Mouse (Mus musculus) heart, embryonic 12.5 days (tissue): ENCODE measurements around the gene Nckap5. TPM values are rescaled to one million over a fixed set of nuclear protein-coding genes. Genes with fewer than 3 reads are reported as not detected.

ENCODE experiments used
- ATAC-seq: fragments of 200-750 bp; cut with Nextera tagmentation; 2 replicates; pipeline ENCODE4 v1.8.0; 2017; ENCODE audit warnings: moderate TSS enrichment, moderate library complexity; ENCODE audit not compliant: insufficient number of reproducible peaks, low FRiP score
- H3K27ac ChIP-seq: fragments of 300-500 bp; sonication (generic); 2 replicates; pipeline ENCODE4 v1.5.1; 2016; ENCODE audit warnings: mild to moderate bottlenecking, moderate library complexity; ENCODE audit not compliant: poor library complexity, severe bottlenecking
- H3K27me3 ChIP-seq: fragments of 300-500 bp; sonication (generic); replicated peaks from 2 replicates; pipeline ENCODE4 v1.6.1; 2016; ENCODE audit warnings: mild to moderate bottlenecking, moderate library complexity
- H3K36me3 ChIP-seq: fragments of 300-500 bp; sonication (generic); 2 replicates; pipeline ENCODE4 v1.6.1; 2016; ENCODE audit warnings: mild to moderate bottlenecking, moderate library complexity
- H3K4me1 ChIP-seq: fragments of 300-500 bp; sonication (generic); replicated peaks from 2 replicates; pipeline ENCODE4 v1.6.1; 2016; ENCODE audit warnings: mild to moderate bottlenecking
- H3K4me2 ChIP-seq: fragments of 300-500 bp; sonication (generic); 2 replicates; pipeline ENCODE4 v1.6.1; 2016; ENCODE audit warnings: mild to moderate bottlenecking, moderate library complexity
- H3K4me3 ChIP-seq: fragments of 300-500 bp; sonication (generic); 2 replicates; pipeline ENCODE4 v1.5.1; 2016; ENCODE audit warnings: mild to moderate bottlenecking
- H3K9ac ChIP-seq: fragments of 300-500 bp; sonication (generic); 2 replicates; pipeline ENCODE4 v1.6.1; 2016; ENCODE audit warnings: mild to moderate bottlenecking, moderate library complexity
- H3K9me3 ChIP-seq: fragments of 300-500 bp; sonication (generic); replicated peaks from 2 replicates; pipeline ENCODE4 v1.6.1; 2016; ENCODE audit warnings: mild to moderate bottlenecking, moderate library complexity
- WGBS: fragments of 180-500 bp; shearing (Covaris S2); methylation state at CpG from one replicate; pipeline ENCODE4 v1.1.7; 2016; 5-methylcytosine and 5-hydroxymethylcytosine counted together
- polyA plus RNA-seq: library from polyadenylated mRNA; unstranded; fragments of >200 nt; fragmentation: Nextera tagmentation; extraction: Ambion mirVana; gene quantifications from 2 replicates; pipeline ENCODE4 v1.2.1, GENCODE M21; 2016

Nckap5 gene
- polyA plus RNA-seq, 1 experiment from 2014 or later = 3.8 TPM

- Histone ChIP-seq H3K4me3 (no peak overlapping the region), H3K36me3 (no peaks in the 10 kb centered on the region), H3K4me1 (peaks cover 9% of the 10 kb centered on the region; the same call in 1 of the 2 replicates), H3K27me3 (no peaks in the 10 kb centered on the region), H3K4me2 (no peak overlapping the region), H3K9ac (no peak overlapping the region), H3K9me3 (no peaks in the 10 kb centered on the region), H3K27ac (no peak overlapping the region)
- WGBS = 42% methylated on average over 9 of the region's 9 CpGs
- no peak for ATAC-seq
These were observed 213.0 kb downstream of the Nckap5 start for GRCm38 (mm10) chr1:126617464-126618041.

GRCm38 (mm10) chr1:126616964-126617363 is 213.6 kb downstream of the Nckap5 start:
- no peaks in the 10 kb centered on the region for H3K9me3 ChIP-seq
- H3K4me1 ChIP-seq = peaks cover 9% of the 10 kb centered on the region; the same call in 1 of the 2 replicates
- H3K27me3 ChIP-seq = no peaks in the 10 kb centered on the region
- no peak for ATAC-seq
- no peak overlapping the region for H3K27ac ChIP-seq
- H3K36me3 ChIP-seq = no peaks in the 10 kb centered on the region
- 49% methylated on average over 5 of the region's 5 CpGs for WGBS
- no peak overlapping the region for H3K9ac ChIP-seq
- no peak overlapping the region for H3K4me2 ChIP-seq
- no peak overlapping the region for H3K4me3 ChIP-seq

GRCm38 (mm10) chr1:126612916-126613315 is 217.7 kb downstream of the Nckap5 start:
- Histone ChIP-seq H3K4me1 (peaks cover 9% of the 10 kb centered on the region; the same call in 1 of the 2 replicates), H3K27ac (no peak overlapping the region), H3K9me3 (no peaks in the 10 kb centered on the region), H3K36me3 (no peaks in the 10 kb centered on the region), H3K27me3 (no peaks in the 10 kb centered on the region), H3K9ac (no peak overlapping the region), H3K4me2 (no peak overlapping the region), H3K4me3 (no peak overlapping the region)
- WGBS = 85% methylated on average over 4 of the region's 4 CpGs
- ATAC-seq = no peak

GRCm38 (mm10) chr1:126608586-126608985 is 222.0 kb downstream of the Nckap5 start:
- WGBS = 87% methylated on average over 4 of the region's 4 CpGs
- Histone ChIP-seq H3K4me1 (no peaks in the 10 kb centered on the region), H3K9ac (no peak overlapping the region), H3K4me3 (no peak overlapping the region), H3K4me2 (no peak overlapping the region), H3K27me3 (no peaks in the 10 kb centered on the region), H3K9me3 (no peaks in the 10 kb centered on the region), H3K27ac (no peak overlapping the region), H3K36me3 (no peaks in the 10 kb centered on the region)
- ATAC-seq = no peak

- no peaks in the 10 kb centered on the region for H3K36me3 ChIP-seq
- peaks cover 7% of the 10 kb centered on the region for H3K4me1 ChIP-seq
- WGBS = 85% methylated on average over 14 of the region's 14 CpGs
- no peak overlapping the region for H3K27ac ChIP-seq
- no peak overlapping the region for H3K9ac ChIP-seq
- H3K4me2 ChIP-seq = no peak overlapping the region
- H3K4me3 ChIP-seq = no peak overlapping the region
- ATAC-seq = no peak
- no peaks in the 10 kb centered on the region for H3K9me3 ChIP-seq
- H3K27me3 ChIP-seq = no peaks in the 10 kb centered on the region
These were observed 224.2 kb downstream of the Nckap5 start for GRCm38 (mm10) chr1:126606189-126607080.

GRCm38 (mm10) chr1:126604551-126604950 is 226.0 kb downstream of the Nckap5 start:
- Histone ChIP-seq H3K4me2 (no peak overlapping the region), H3K9ac (no peak overlapping the region), H3K9me3 (no peaks in the 10 kb centered on the region), H3K4me3 (no peak overlapping the region), H3K27ac (no peak overlapping the region), H3K27me3 (no peaks in the 10 kb centered on the region), H3K4me1 (peaks cover 7% of the 10 kb centered on the region), H3K36me3 (no peaks in the 10 kb centered on the region)
- ATAC-seq = no peak
- 67% methylated on average over 9 of the region's 9 CpGs for WGBS

- no peak for ATAC-seq
- H3K27ac ChIP-seq = no peak overlapping the region
- H3K27me3 ChIP-seq = no peaks in the 10 kb centered on the region
- H3K4me3 ChIP-seq = no peak overlapping the region
- no peaks in the 10 kb centered on the region for H3K36me3 ChIP-seq
- no peak overlapping the region for H3K4me2 ChIP-seq
- peaks cover 7% of the 10 kb centered on the region for H3K4me1 ChIP-seq
- H3K9me3 ChIP-seq = no peaks in the 10 kb centered on the region
- H3K9ac ChIP-seq = no peak overlapping the region
- 76% methylated on average over 7 of the region's 7 CpGs for WGBS
These were observed 226.7 kb downstream of the Nckap5 start for GRCm38 (mm10) chr1:126603771-126604515.

- ATAC-seq = no peak
- Histone ChIP-seq H3K4me2 (no peak overlapping the region), H3K36me3 (no peaks in the 10 kb centered on the region), H3K27me3 (no peaks in the 10 kb centered on the region), H3K4me3 (no peak overlapping the region), H3K9ac (no peak overlapping the region), H3K27ac (no peak overlapping the region), H3K4me1 (peaks cover 10% of the 10 kb centered on the region), H3K9me3 (no peaks in the 10 kb centered on the region)
- 79% methylated on average over 4 of the region's 4 CpGs for WGBS
These were observed 230.0 kb downstream of the Nckap5 start for GRCm38 (mm10) chr1:126600596-126600995.

GRCm38 (mm10) chr1:126597376-126597775 is 233.2 kb downstream of the Nckap5 start:
- WGBS = 27% methylated on average over 3 of the region's 3 CpGs
- no peak overlapping the region for H3K4me3 ChIP-seq
- H3K36me3 ChIP-seq = no peaks in the 10 kb centered on the region
- no peak overlapping the region for H3K9ac ChIP-seq
- H3K9me3 ChIP-seq = no peaks in the 10 kb centered on the region
- peaks cover 11% of the 10 kb centered on the region for H3K4me1 ChIP-seq
- no peak overlapping the region for H3K27ac ChIP-seq
- H3K27me3 ChIP-seq = no peaks in the 10 kb centered on the region
- ATAC-seq = no peak
- H3K4me2 ChIP-seq = no peak overlapping the region

GRCm38 (mm10) chr1:126594796-126595195 is 235.8 kb downstream of the Nckap5 start:
- no peaks in the 10 kb centered on the region for H3K27me3 ChIP-seq
- ATAC-seq = no peak
- no peak overlapping the region for H3K9ac ChIP-seq
- no peak overlapping the region for H3K27ac ChIP-seq
- H3K9me3 ChIP-seq = no peaks in the 10 kb centered on the region
- peaks cover 11% of the 10 kb centered on the region for H3K4me1 ChIP-seq
- H3K36me3 ChIP-seq = no peaks in the 10 kb centered on the region
- no peak overlapping the region for H3K4me3 ChIP-seq
- WGBS = 42% methylated on average over 3 of the region's 3 CpGs
- no peak overlapping the region for H3K4me2 ChIP-seq
